Mouse (Mus musculus) layer of hippocampus, postnatal 10 days (tissue): ENCODE measurements at regions not wholly inside any gene's neighbourhood (a gene's known extent, or its start where the extent isn't known, plus 50 kb on each side); places are given as distances from the start of the nearest gene placed in this dataset.

ENCODE experiments used
- DNase-seq, 2 experiments: peaks; one replicate each; pipeline ENCODE4 v3.0.0; 2021; ENCODE audit warnings: low spot score in 2 of 2

DNA sequence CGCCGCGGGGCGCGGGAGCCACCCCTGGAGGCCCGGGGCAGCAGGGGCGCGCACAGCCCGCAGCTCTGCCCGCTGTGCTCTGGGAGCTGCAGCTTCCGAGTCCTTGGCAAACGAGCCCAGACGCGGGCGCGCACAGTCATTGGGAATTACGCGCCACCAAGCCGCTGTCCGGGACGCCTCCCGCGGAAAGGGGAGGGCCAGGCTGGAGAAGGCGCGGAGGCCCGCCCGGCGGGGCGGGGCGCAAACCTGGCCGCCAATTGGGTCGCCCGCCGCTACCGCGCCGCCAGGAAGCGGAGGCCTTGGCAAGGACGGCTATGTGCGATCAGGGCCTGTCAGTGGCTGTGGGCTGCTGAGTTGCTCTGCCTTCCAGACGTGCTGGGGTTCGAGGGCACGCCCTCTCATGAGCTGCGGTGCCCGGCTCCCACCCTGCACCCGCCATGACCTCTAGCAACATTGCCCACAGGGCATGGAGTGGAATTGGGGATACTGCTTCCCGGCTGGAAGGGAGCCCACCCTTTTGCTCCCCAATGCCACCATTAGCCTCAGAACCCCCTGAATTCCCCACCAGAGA lies 739.1 kb upstream of the Ywhaq start:
- DNase-seq, result peak; percentile 8 to 16

DNA sequence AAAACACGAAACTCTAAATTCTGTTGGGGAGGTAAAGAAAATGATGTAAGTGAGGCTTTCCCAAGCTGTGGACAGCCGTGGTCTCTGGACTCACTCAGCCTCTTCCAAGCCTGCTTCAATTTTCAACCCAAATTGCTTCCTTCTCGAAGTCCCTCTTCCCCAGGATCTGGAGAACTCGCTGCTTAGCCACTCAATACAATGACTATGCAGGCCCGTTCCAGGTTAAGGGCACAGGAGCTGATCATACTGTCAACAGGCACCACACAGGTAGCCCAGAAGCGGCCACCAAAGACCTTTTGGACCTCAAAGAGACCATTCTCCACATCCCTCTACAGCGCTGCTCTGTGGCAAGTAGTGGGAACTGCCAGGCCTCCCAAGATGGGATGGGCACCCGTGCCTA lies 737.9 kb upstream of the Ywhaq start:
- DNase-seq, result peak in 1 of 2 experiments; percentile 2
